Mouse (Mus musculus) adrenal gland, adult 8-10 months (tissue): ENCODE measurements at regions not wholly inside any gene's neighbourhood (a gene's known extent, or its start where the extent isn't known, plus 50 kb on each side); places are given as distances from the start of the nearest gene placed in this dataset.

Experiments
- DNase-seq: peaks from one replicate; pipeline ENCODE4 v3.0.0; 2022

DNA sequence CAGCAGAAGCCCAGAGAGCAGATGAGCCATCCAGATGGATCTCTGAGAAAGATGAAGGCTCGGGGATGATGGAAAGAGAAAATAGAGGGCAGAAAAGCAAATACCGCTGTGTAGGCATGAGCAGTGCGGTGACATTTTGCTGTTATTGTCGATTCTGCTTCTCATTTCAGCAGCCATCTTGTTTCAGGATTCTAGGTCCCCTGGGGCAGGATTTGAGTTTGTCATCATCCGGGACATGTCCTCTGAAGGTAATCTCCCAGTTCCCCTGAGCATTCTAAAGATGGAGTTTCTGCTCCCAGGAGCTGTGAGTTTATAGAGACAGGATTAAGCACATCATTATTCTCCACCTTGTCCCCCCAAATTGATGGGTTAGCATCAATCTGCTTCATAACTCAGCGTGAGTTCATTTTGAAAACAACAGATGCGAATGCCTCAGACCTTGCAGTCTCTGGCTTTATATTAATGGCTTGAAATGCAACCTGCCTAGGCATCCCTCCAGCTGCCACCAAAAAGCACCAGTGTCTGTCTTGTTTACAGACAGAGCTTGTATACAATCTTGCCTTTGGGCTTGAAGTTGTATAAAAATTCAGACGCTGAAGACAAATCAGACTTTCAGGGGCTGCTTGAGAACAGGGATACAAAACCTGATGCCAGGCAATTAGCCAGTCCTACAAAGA is 128.6 kb upstream of the Foxa2 start:
- no peak for DNase-seq

DNA sequence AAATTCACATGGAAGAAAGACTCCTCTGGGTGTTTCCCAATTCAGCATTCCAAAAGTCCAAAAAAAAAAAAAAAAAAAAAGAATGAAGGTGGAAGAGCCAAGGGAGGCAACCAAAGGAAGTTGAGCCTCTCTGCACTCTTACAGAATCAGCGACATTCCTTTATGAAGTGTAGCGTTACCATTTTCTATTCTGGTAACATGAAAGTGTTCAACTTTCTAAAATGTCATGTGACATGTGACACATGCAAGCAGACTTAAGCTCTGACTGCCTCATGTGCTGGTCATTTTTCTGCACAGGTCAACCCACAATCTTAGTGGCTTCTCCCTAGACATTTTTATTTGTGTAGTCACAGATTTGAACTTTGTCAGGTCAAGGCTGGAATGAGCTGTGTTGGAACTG is 133.5 kb upstream of the Foxa2 start:
- no peak for DNase-seq

GRCm38 (mm10) chr2:148181518-148181917 is 134.7 kb upstream of the Foxa2 start:
- no peak for DNase-seq

DNA sequence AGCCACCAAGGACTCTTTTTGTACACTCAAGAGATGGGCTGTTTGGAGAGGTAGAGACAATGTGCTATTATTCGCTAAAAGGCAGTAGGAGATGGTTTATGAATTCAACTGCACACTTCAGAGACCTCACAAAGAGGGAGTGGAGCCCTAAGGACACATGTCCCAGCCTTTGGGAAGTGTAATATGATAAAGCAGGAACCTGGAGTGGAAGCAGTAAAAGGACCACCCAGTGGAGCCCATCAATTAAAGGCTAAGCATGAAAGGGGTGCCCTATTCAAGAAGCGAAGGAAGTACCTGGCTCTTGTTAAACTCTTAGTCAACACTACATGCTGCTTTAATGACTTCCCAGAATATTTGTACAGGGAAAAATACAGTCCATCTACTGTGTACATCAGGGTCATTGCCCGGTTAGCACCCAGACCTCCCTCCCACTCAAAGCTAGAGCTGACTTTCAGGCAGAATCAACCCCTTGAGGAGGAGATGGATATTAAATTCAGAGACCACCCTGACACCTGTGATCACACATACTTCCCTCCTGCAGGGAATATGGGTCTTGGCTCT is 135.8 kb upstream of the Foxa2 start:
- no peak for DNase-seq

DNA sequence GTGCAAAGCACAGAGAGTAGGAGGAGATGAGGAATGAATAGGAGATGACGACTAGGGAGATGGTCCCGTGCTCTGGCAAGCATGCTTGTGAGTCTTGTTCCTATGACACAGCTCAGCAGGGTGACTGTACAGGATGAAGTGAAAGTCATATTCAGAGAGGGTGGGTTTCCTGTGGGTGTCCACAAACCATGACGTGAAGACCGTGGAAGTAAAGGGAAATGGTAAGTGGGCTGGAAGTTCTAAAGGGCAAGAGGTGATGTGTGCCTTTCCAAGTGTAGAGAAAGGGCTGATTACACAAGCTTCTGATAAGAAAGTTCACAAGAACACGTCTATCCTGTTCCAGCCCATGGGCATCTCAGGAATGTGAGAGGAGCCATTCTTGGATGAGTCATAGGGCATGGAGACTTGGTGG is 138.0 kb upstream of the Foxa2 start:
- no peak for DNase-seq

DNA sequence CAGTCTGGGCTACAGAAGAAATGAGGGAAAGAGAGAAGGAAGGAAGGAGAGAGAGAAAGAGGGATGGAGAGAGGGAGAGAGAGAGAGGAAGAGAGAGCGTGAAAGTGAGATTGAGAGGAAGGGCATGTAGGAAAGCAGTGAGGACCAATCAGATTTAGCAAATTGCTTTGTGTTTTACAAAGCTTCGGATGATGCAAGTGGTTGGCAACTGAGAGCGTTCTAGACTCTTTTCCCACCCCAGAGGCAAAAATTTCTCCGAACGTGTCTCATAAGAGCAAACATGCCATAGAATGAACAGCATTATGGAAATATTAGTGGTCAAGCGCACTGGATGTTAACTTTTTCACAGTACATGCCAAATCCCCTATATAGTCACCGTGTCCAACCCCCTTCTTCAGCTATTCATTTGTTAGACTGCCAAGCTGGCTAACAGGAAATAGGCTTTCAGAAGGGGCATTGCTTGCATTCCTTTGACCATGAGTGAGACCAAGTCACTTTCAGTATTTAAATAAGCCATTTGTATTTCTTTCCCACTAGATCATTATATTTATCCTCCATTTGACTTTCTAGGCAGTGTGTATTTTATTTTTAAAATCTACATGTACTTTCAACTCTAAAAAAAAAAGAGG is 139.7 kb upstream of the Foxa2 start:
- no peak for DNase-seq

DNA sequence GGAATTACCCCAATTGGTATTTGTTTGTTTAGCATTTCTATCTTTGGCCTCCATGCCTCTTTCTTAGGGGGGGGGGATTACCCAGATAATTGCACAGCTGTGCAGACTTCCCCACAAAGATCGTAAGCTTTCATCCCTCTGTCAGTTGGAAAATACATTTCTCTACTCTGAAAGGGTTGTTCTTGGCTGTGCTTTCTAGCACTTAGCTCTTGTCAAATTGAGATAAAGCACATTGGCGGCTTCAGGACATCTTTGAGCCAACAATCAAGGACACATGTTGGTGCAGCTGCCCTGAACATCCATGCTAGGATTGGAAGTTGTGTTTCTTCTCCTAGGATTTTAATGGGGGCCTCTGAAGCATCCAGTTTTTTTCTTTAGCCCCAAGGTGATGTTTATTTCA is 142.1 kb upstream of the Foxa2 start:
- DNase-seq: no peak

- no peak for DNase-seq
Measured at GRCm38 (mm10) chr2:148189287-148189686, 142.5 kb upstream of the Foxa2 start.

DNA sequence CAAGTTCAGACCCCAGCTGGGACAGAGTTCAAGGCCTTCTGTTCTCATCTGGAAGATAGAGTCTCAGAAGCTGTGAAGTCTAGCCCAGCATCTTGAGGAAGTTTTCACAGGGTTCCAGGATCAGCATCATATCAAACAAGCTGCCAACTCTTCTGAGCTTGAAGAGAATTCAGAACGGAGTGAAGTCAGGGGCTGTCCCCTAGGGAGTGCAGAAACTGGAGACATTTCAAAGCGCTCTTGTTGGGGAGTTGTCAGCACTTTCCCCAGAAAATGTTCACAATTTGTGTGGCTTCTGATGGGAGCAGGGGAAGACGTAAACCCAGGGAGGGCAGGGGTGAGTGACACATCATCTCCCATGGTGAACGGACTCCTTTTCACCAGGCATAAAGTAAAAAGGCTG is 146.2 kb upstream of the Foxa2 start:
- no peak for DNase-seq

DNA sequence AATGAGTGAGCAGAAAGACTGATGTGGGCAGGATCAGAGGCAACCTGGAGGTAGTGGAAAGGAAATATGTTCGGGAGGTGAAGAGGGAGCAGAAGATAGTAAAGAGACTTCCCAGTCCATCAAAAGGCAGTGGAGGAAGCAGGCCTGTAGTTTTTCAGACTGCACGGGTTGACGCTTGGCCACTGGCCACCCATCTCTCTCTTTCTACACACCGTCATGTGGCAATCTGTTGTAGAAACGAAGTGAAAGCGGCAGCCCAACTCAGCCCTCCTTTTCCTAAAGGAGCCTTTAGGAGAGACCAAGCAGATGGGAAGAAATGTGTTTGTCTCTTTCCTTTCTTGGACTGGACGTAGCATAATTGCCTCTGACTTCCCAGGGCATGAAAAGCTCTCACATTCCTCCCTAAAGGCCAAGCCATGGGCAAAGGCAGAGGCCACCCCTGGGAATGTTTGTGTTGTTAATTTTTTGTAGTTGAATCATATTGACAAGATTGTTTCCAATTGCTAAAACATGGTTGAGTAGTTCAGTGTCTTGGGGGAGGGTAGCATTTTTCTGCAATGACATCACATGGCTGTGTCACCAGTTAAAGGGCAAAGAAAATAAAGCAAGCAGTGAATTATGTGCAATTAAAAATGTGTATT is 150.7 kb upstream of the Foxa2 start:
- DNase-seq: no peak

GRCm38 (mm10) chr2:148206633-148207032 is 159.9 kb upstream of the Foxa2 start:
- no peak for DNase-seq

DNA sequence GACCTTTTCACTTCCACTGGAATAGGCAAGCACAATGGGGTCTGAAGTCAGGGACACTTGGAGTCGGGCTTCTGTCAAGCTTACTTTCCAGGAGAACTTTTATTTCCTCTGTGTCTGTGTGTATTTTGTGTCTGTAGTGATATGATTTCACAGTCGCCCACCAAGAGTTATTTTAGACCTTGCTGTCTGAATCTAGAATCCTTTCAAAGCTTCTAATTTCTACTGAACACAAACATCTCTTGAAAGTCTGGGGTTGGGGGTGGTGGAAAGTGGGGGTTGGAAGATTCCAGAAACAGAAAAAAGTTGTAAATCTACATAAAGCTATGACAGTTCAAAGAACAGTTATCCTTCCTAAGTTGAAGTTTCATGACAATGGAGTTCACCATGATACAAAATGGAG is 164.0 kb upstream of the Foxa2 start:
- DNase-seq: no peak

DNA sequence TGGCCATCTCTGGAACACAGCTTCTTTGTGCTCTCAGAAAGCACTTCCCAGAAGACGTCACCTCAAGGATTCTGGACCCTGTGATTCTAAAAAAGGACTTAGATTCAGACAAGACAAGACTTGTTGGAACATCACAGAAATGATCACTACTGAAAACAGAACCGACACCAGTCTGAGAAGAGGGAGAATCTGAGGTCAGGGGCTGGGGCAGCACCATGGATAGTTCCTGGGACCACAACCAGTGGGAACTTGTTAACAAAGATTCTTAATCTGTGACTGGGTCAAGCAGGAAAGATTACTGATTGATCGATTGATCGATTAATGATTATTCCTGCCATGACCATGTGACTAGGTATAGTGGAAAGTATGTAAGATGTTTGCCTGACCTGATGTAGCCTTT is 170.4 kb upstream of the Foxa2 start:
- no peak for DNase-seq

DNA sequence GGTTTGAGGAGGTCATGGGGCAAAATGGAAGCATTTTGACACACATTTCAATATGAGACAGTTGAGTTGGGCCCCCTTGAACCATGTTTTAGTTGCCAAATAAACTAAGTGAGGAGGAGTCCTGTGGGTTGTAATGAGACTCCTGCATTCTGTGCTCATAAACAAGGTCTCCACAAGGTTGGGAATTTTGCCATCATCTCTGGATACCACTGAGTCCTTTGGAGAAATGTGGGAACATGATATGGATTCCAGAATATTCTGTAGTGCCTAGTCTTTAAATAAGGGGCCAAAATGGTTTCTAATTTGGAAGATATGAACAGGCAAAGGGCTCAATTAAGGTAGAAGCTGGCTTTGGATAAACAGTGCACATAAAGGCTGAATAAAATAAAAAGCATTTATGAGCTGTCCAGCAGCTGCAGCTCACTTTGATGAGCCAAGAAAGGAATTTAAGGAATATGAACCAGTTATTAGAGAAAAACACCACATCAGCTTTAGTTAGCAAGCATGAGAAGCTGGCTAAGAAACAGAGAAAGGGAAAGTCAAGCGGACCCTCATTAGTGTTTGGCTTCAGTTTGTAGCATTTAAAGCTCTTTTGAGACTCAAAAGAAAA is 161.3 kb upstream of the Sstr4 start:
- DNase-seq: no peak

- no peak for DNase-seq
Measured at GRCm38 (mm10) chr2:148237121-148237520, 158.0 kb upstream of the Sstr4 start.

DNA sequence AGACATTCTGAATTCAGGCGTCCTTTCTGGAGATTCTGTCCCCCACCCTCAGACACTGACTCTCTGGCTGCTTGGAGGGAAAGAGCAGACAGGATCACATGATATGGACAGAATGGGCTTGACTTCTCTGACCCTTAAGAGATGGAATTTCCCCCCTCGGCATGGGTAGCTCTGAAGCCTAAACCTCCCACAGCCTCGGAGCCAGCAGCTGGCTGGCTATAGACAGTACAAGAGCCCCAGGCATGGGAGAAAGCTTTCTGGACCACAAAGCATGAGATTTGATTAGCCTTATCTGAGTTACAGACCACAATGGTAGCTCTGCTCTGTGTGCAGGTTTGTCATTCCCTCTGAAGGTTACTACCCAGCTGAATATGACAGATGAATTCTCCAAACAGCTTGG is 156.1 kb upstream of the Sstr4 start:
- no peak for DNase-seq

DNA sequence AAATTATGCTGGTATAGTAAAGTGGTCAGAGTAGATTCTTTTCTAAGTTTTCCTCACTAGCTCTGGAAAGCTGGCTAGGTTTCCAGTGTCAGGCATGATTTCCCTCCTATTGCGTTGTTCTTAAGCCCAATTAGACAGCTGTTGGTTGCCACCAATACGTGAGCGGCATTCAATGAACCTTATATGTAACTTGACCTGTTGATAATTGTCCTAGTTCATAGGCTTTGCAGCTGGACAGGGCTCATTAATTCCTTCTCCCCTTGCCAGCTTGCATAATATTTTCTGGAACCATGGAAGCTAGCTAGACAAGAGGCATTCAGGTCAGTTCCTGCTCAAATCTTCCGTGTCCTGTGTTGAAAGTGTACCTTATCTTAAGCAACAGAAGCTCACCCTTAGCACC is 152.9 kb upstream of the Sstr4 start:
- no peak for DNase-seq

GRCm38 (mm10) chr2:148245575-148245974 is 149.6 kb upstream of the Sstr4 start:
- DNase-seq: no peak

- no peak for DNase-seq
Measured at GRCm38 (mm10) chr2:148250902-148251301, 144.2 kb upstream of the Sstr4 start.

DNA sequence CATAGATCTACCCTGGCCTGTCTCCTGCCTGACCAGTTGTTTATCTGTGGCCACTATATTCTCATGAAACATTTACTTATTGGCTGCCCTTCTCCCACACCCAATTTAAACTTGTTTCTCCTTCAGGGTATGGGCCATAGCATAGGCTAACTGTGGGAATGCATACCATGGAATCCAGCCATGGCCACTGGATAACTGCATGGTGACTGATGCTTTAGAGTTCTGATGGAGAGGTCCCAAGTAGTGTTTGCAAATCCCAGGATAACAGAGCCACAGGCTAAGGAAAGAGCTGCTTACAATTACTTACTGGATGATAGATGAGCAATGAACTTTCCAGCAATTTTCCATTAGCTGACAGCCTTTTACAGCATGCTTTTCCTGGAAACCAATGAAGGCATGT is 139.5 kb upstream of the Sstr4 start:
- DNase-seq: no peak

DNA sequence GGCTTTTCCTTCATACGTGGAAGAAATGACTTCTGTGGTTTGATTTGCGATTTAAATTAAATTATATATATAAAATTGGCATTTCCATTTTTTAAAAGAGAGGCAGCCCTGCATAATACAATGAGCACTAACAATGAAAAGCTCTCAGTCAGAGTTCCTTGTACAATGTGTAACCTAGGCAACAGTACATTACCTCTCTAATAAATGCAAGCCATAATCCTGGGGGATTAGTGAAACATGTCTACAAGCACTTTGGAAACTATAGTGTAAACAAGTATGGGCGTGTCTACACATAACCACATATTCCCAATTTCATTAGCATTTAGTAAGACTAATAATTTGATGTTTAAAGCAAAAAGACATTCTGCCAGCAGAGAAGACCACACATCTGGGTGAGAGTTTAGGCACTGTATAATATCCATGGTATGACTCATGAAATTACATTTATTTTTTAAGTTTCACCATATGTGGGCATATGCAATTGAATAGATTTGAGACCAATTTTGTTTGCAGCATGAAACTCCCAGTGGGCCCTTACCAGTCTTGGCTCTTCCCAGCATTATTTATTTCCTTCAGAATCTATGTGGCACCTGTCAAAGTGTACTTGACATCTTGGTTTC is 130.9 kb upstream of the Sstr4 start:
- DNase-seq: no peak

GRCm38 (mm10) chr2:148279200-148279599 is 115.9 kb upstream of the Sstr4 start:
- no peak for DNase-seq

DNA sequence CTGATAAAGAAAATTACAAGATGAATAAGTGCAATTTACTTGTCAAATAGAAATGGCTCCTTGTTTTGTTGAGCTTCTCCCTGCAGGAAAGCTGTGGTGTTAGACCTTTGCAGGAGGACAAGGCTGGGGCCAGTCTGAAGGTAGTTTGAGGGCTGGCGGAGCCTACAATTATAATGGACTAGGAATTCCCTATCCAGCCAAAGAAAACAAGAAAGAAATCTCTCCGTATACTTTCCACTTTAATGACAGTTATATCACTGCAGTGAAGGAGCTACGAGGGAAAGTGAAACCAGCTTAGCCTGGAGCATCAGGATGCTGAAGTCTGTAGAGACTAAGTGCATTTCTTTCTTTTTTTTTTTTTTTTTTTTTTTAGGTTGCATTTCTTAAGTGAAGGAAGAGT is 104.8 kb upstream of the Sstr4 start:
- no peak for DNase-seq
